Mouse (Mus musculus) cortical plate, adult 2 months (tissue): Measurements from ENCODE around the gene Btbd2.

Experiments used
- CTCF ChIP-seq: fragments of 200-500 bp; IDR thresholded peaks from 2 replicates; pipeline ENCODE4 v1.5.1; 2011; ENCODE audit warnings: mild to moderate bottlenecking, control low read depth, low read length; ENCODE audit not compliant: insufficient read depth; ENCODE audit errors: extremely low read depth
- POLR2A ChIP-seq: fragments of 200-500 bp; IDR thresholded peaks from 2 replicates; pipeline ENCODE4 v1.6.1; 2011; ENCODE audit warnings: mild to moderate bottlenecking, low read length, control low read depth; ENCODE audit not compliant: insufficient read depth; ENCODE audit errors: extremely low read depth

DNA sequence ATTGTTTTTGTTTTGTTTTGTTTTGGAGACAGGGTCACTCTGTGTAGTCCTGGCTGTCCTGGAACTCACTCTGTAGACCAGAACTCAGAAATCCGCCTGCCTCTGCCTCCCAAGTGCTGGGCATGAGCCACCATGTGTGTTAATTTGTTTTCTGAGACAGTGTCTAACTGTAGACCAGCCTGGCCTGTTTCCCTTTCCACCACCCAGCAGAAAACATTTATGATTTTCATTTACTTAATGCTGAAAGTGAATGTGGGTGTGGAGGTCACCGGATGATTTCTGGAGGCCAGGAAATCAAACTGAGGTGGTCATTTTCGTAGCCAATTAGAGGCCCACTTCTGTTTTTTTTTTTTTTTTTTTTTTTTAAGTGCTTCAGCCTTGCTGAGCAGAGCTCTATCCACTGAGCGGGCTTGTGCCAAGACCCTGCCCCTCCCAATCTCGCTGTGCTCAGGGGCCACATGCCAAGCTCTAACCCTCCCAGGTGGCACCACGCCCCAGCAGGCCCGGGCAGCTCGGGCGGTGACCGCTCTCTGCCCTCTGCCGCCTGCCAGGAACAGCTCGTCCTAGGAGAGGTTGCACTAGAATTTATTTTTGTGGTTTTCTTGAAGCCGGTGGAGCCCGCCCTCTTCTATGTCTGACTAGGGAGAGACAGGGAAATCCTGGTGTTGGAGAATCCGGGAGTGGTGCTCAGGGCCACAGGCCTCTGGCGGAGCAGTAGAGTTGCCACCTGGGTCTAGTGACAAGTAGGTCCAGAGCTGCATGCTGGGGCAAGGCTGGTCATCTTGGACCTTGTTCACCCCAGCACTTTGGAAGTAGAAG lies 7.5 kb upstream of the Btbd2 start:
- TF ChIP-seq CTCF, result no peak
- TF ChIP-seq POLR2A, result no peak
